Mouse (Mus musculus): ENCODE measurements around the gene Miox. TPM values are rescaled to one million over a fixed set of nuclear protein-coding genes. Genes with fewer than 3 reads are reported as not detected.
A peak's percentile ranks its signal among the peaks of the same experiment; 100 is the strongest.

Gene Miox
- total and polyA plus RNA-seq, 2 experiments from 2014 or later: not detected

DNA sequence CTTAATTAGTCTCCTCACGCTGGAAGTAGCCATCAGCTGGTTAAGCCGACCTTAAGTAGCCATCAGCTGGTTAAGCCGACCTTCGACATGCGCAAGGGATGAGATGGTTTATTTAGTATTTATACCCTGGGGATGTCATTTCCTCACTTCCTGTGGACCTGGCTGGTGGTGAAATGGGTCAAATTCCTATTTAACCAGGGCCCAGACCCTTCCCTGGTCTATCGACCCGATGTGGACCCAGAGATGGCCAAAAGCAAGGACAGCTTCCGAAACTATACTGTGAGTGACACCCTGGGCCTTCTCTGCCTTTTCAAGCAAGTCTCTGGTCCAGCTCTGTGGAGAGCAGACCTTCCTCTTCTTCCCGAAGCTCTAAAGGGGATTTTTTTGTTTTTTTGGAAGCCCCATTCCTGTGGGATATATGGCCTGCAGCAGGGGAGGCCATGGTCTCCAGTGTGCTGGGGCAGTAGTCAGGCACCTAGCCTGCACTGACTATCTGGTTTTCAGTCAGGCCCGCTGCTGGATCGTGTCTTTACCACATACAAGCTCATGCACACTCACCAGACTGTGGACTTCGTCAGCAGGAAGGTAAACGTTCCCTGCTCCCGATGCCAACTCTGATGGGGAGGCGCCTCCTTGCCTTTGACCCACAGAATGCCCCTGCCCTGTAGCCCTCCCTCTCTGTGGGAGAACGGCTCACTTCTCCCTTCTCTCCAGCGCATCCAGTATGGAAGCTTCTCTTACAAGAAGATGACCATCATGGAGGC is 758 bp downstream of the Miox start:
- no peak overlapping the region for H3K4me2 ChIP-seq (ENCODE audit: low read depth, low read length)
- H3K9ac ChIP-seq (replicated peaks; ENCODE audit: low read depth, low read length): no peak overlapping the region
- ATAC-seq (ENCODE audit: insufficient read depth, low read depth) (no peak), DNase-seq (ENCODE audit: low spot score) (no peak)
- H3K9me3 ChIP-seq (replicated peaks; ENCODE audit: control insufficient read depth, low read length): no peaks in the 10 kb centered on the region
- no peak overlapping the region for H3K27ac ChIP-seq (ENCODE audit: low read depth)
- H3K4me3 ChIP-seq (ENCODE audit: low read depth, low read length): no peak overlapping the region
- no peaks in the 10 kb centered on the region for H3K36me3 ChIP-seq (replicated peaks; ENCODE audit: control insufficient read depth, insufficient read depth, low read length)
- WGBS: 75% methylated on average over 17 of the region's 17 CpGs
- no peak for TF ChIP-seq CTCF (IDR thresholded peaks at IDR 0.05; ENCODE audit: low read depth)
- TF ChIP-seq EP300 (IDR thresholded peaks at IDR 0.05; ENCODE audit: low read depth): no peak
- no peaks in the 10 kb centered on the region for H3K4me1 ChIP-seq (ENCODE audit: control insufficient read depth, insufficient read depth)
- H3K27me3 ChIP-seq (ENCODE audit: control insufficient read depth, insufficient read depth, low read length): no peaks in the 10 kb centered on the region

DNA sequence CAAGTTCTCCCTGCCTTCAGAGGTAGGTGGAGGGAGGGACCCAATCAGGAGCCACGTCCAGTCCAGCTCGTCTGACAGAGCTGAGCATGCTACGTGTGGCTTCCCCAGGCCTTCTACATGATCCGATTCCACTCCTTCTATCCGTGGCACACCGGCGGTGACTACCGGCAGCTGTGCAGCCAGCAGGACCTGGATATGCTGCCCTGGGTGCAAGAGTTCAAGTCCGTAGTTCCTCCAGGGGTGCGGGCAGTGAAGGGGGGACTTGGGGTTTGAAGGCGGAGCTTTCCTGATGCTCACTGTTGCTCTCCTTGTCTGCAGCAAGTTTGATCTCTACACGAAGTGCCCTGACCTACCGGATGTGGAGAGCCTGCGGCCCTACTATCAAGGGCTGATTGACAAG is 2.2 kb downstream of the Miox start:
- 78% methylated on average over 14 of the region's 14 CpGs for WGBS
- Histone ChIP-seq H3K27me3 (ENCODE audit: control insufficient read depth, insufficient read depth, low read length) (no peaks in the 10 kb centered on the region), H3K4me2 (ENCODE audit: low read depth, low read length) (no peak overlapping the region), H3K36me3 (replicated peaks; ENCODE audit: control insufficient read depth, insufficient read depth, low read length) (no peaks in the 10 kb centered on the region), H3K9ac (replicated peaks; ENCODE audit: low read depth, low read length) (no peak overlapping the region), H3K9me3 (replicated peaks; ENCODE audit: control insufficient read depth, low read length) (no peaks in the 10 kb centered on the region), H3K4me1 (ENCODE audit: control insufficient read depth, insufficient read depth) (no peaks in the 10 kb centered on the region), H3K4me3 (ENCODE audit: low read depth, low read length) (no peak overlapping the region), H3K27ac (ENCODE audit: low read depth) (no peak overlapping the region)
- ATAC-seq (ENCODE audit: insufficient read depth, low read depth) (no peak), DNase-seq (ENCODE audit: low spot score) (no peak)
- TF ChIP-seq CTCF (IDR thresholded peaks at IDR 0.05; ENCODE audit: low read depth) (no peak), EP300 (IDR thresholded peaks at IDR 0.05; ENCODE audit: low read depth) (no peak)

DNA sequence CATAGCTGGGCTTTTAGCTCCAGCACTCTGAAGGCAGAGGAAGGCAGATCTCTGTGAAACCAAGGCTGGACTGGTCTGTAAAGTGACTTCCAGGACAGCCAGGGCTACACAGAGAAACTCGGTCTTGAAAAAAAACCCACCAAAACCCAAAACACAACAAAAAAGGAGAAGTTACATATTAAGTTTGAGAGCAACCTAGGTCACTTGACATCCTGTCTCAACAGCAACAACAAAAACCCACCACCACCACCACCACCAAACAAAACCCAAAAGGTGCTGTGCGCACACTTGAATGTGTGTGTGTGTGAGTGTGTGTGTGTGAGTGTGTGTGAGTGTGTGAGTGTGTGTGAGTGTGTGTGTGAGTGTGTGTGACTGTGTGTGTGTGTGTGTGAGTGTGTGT is 5.5 kb downstream of the Miox start:
- Histone ChIP-seq H3K4me3 (ENCODE audit: low read depth, low read length) (no peak overlapping the region), H3K4me2 (ENCODE audit: low read depth, low read length) (no peak overlapping the region), H3K4me1 (ENCODE audit: control insufficient read depth, insufficient read depth) (no peaks in the 10 kb centered on the region), H3K27me3 (ENCODE audit: control insufficient read depth, insufficient read depth, low read length) (no peaks in the 10 kb centered on the region), H3K36me3 (replicated peaks; ENCODE audit: control insufficient read depth, insufficient read depth, low read length) (no peaks in the 10 kb centered on the region), H3K27ac (ENCODE audit: low read depth) (no peak overlapping the region), H3K9me3 (replicated peaks; ENCODE audit: control insufficient read depth, low read length) (no peaks in the 10 kb centered on the region), H3K9ac (replicated peaks; ENCODE audit: low read depth, low read length) (no peak overlapping the region)
- 82% methylated on average over 2 of the region's 2 CpGs for WGBS
- DNase-seq (ENCODE audit: low spot score) (no peak), ATAC-seq (ENCODE audit: insufficient read depth, low read depth) (no peak)
- no peak for TF ChIP-seq CTCF (IDR thresholded peaks at IDR 0.05; ENCODE audit: low read depth)
- no peak for TF ChIP-seq EP300 (IDR thresholded peaks at IDR 0.05; ENCODE audit: low read depth)

DNA sequence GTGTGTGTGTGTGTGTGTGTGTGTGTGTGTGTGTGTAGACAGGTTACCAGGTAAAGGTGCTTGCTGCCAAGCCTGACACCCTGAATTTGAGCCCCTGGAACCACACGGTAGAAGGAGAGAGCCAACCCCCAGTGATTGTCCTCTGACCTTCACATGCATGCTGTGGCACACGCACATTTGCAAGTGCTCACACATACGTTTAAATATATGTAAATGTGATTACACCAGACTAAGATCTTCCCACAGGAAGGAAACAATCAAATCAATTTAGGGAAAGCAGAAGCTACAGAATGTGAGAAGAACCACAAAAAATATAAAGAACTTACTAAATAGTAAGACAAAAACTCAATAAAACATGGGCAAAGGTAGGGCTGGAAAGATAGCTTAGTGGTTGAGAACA is 5.9 kb downstream of the Miox start:
- Histone ChIP-seq H3K9me3 (replicated peaks; ENCODE audit: control insufficient read depth, low read length) (no peaks in the 10 kb centered on the region), H3K36me3 (replicated peaks; ENCODE audit: control insufficient read depth, insufficient read depth, low read length) (no peaks in the 10 kb centered on the region), H3K4me1 (ENCODE audit: control insufficient read depth, insufficient read depth) (no peaks in the 10 kb centered on the region), H3K9ac (replicated peaks; ENCODE audit: low read depth, low read length) (no peak overlapping the region), H3K4me3 (ENCODE audit: low read depth, low read length) (no peak overlapping the region), H3K27me3 (ENCODE audit: control insufficient read depth, insufficient read depth, low read length) (no peaks in the 10 kb centered on the region), H3K27ac (ENCODE audit: low read depth) (no peak overlapping the region), H3K4me2 (ENCODE audit: low read depth, low read length) (no peak overlapping the region)
- WGBS: 74% methylated on average over 3 of the region's 3 CpGs
- TF ChIP-seq EP300 (IDR thresholded peaks at IDR 0.05; ENCODE audit: low read depth): no peak
- no peak for TF ChIP-seq CTCF (IDR thresholded peaks at IDR 0.05; ENCODE audit: low read depth)
- ATAC-seq (ENCODE audit: insufficient read depth, low read depth) (no peak), DNase-seq (ENCODE audit: low spot score) (no peak)

DNA sequence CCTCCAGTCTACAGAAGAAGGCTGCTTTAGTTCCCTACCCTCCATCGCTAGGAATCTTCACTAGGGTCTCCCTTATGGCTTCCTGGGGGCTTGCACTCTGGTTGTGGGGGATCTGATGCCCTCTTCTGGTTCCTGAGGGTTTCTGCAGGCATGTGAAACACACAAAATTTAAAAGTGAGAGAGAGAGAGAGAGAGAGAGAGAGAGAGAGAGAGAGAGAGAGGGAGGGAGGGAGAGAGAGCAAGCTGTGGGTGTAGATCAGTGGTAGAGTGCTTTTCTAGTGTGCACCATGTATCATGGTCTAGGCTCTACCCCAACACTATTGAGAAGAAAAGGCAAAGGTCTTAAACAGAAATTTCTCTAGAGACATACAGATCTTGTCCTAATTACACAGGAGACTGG is 7.5 kb downstream of the Miox start:
- Histone ChIP-seq H3K4me3 (ENCODE audit: low read depth, low read length) (no peak overlapping the region), H3K4me2 (ENCODE audit: low read depth, low read length) (no peak overlapping the region), H3K27ac (ENCODE audit: low read depth) (no peak overlapping the region), H3K9ac (replicated peaks; ENCODE audit: low read depth, low read length) (no peak overlapping the region), H3K4me1 (ENCODE audit: control insufficient read depth, insufficient read depth) (no peaks in the 10 kb centered on the region), H3K27me3 (ENCODE audit: control insufficient read depth, insufficient read depth, low read length) (no peaks in the 10 kb centered on the region), H3K36me3 (replicated peaks; ENCODE audit: control insufficient read depth, insufficient read depth, low read length) (no peaks in the 10 kb centered on the region), H3K9me3 (replicated peaks; ENCODE audit: control insufficient read depth, low read length) (no peaks in the 10 kb centered on the region)
- WGBS: 37% methylated on average over 1 of the region's 1 CpGs
- DNase-seq (ENCODE audit: low spot score) (no peak), ATAC-seq (ENCODE audit: insufficient read depth, low read depth) (no peak)
- TF ChIP-seq EP300 (IDR thresholded peaks at IDR 0.05; ENCODE audit: low read depth): no peak
- no peak for TF ChIP-seq CTCF (IDR thresholded peaks at IDR 0.05; ENCODE audit: low read depth)

DNA sequence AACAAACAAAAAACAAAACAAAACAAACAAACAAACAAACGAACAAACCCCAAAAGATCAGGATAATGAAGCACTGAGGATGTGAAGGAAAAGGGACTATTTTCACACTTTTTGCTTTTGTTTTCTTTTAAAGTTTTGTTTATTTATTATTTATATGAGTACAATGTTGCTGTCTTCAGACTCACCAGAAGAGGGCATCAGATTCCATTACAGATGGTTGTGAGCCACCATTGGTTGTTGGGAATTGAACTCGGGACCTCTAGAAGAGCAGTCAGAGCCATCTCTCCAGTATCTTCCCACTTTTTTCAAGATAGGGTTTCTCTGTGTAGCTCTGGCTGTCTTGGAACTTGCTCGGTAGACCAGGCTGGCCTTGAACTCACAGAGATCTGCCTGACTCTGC is 9.1 kb downstream of the Miox start:
- Histone ChIP-seq H3K4me3 (ENCODE audit: low read depth, low read length) (no peak overlapping the region), H3K36me3 (replicated peaks; ENCODE audit: control insufficient read depth, insufficient read depth, low read length) (no peaks in the 10 kb centered on the region), H3K27ac (ENCODE audit: low read depth) (no peak overlapping the region), H3K9me3 (replicated peaks; ENCODE audit: control insufficient read depth, low read length) (no peaks in the 10 kb centered on the region), H3K9ac (replicated peaks; ENCODE audit: low read depth, low read length) (no peak overlapping the region), H3K4me2 (ENCODE audit: low read depth, low read length) (no peak overlapping the region), H3K27me3 (ENCODE audit: control insufficient read depth, insufficient read depth, low read length) (no peaks in the 10 kb centered on the region), H3K4me1 (ENCODE audit: control insufficient read depth, insufficient read depth) (no peaks in the 10 kb centered on the region)
- ATAC-seq (ENCODE audit: insufficient read depth, low read depth): no peak
- no peak for DNase-seq (ENCODE audit: low spot score)
- TF ChIP-seq CTCF (IDR thresholded peaks at IDR 0.05; ENCODE audit: low read depth) (peak; percentile 28), EP300 (IDR thresholded peaks at IDR 0.05; ENCODE audit: low read depth) (no peak)
- 78% methylated on average over 3 of the region's 3 CpGs for WGBS

Measured in heart, postnatal 0 days (tissue).